Mouse (Mus musculus) limb, embryonic 11.5 days (tissue): Measurements from ENCODE around the gene Tmem203. TPM values are rescaled to one million over a fixed set of nuclear protein-coding genes. Genes with fewer than 3 reads are reported as not detected.

Experiments
- ATAC-seq: fragments of 200-750 bp; cut with Nextera tagmentation; 2 replicates; pipeline ENCODE4 v1.8.0; 2017; ENCODE audit warnings: low read depth; ENCODE audit not compliant: insufficient number of reproducible peaks, low FRiP score, low TSS enrichment
- DNase-seq: peaks from one replicate; pipeline ENCODE4 v3.0.0-alpha.2; 2015; ENCODE audit warnings: low spot score
- H3K27ac ChIP-seq: fragments of 300-500 bp; sonication (generic); replicated peaks from 2 replicates; pipeline ENCODE4 v1.5.1; 2014; ENCODE audit warnings: low read depth, mild to moderate bottlenecking, low read length
- H3K27me3 ChIP-seq: fragments of 300-500 bp; sonication (generic); 2 replicates; pipeline ENCODE4 v1.6.1; 2014; ENCODE audit warnings: mild to moderate bottlenecking, low read length, mixed read lengths; ENCODE audit not compliant: control insufficient read depth, insufficient read depth
- H3K36me3 ChIP-seq: fragments of 300-500 bp; sonication (generic); 2 replicates; pipeline ENCODE4 v1.6.1; 2014; ENCODE audit warnings: mild to moderate bottlenecking, low read length, moderate library complexity, mixed read lengths; ENCODE audit not compliant: control insufficient read depth, insufficient read depth
- H3K4me1 ChIP-seq: fragments of 300-500 bp; sonication (generic); 2 replicates; pipeline ENCODE4 v1.6.1; 2014; ENCODE audit warnings: low read length, mixed read lengths; ENCODE audit not compliant: control insufficient read depth, insufficient read depth
- H3K4me2 ChIP-seq: fragments of 300-500 bp; sonication (generic); 2 replicates; pipeline ENCODE4 v1.6.1; 2014; ENCODE audit warnings: low read depth, mild to moderate bottlenecking, moderate library complexity; ENCODE audit not compliant: severe bottlenecking
- H3K4me3 ChIP-seq: fragments of 300-500 bp; sonication (generic); 2 replicates; pipeline ENCODE4 v1.5.1; 2014; ENCODE audit warnings: low read depth, low read length
- H3K9ac ChIP-seq: fragments of 300-500 bp; sonication (generic); 2 replicates; pipeline ENCODE4 v1.6.1; 2014; ENCODE audit warnings: mild to moderate bottlenecking, low read length
- H3K9me3 ChIP-seq: fragments of 300-500 bp; sonication (generic); 2 replicates; pipeline ENCODE4 v1.6.1; 2016; ENCODE audit warnings: low read length; ENCODE audit not compliant: control insufficient read depth
- WGBS: fragments of 180-500 bp; shearing (Covaris S2); extraction: QIAGEN DNeasy Blood & Tissue Kit; methylation state at CpG from one replicate; pipeline ENCODE4 v1.1.7; 2014; 5-methylcytosine and 5-hydroxymethylcytosine counted together
- polyA plus RNA-seq: library from polyadenylated mRNA; unstranded; fragments of >200 nt; fragmentation: Nextera tagmentation; extraction: Ambion mirVana; gene quantifications from 2 replicates; pipeline ENCODE4 v1.2.1, GENCODE M21; 2014

The Tmem203 gene
- polyA plus RNA-seq, 1 experiment from 2014 or later = 14.6 TPM

GRCm38 (mm10) chr2:25221331-25221772 is 33.9 kb upstream of the Tmem203 start:
- ATAC-seq (no peak), DNase-seq (no peak)
- H3K4me3 ChIP-seq = no peak overlapping the region
- no peak overlapping the region for H3K27ac ChIP-seq
- H3K9ac ChIP-seq = no peak overlapping the region
- no peak overlapping the region for H3K4me2 ChIP-seq
- 69% methylated on average over 5 of the region's 5 CpGs for WGBS
- peaks cover 2% of the 10 kb centered on the region; the same call in 1 of the 2 replicates for H3K36me3 ChIP-seq
- H3K9me3 ChIP-seq = no peaks in the 10 kb centered on the region
- H3K27me3 ChIP-seq = no peaks in the 10 kb centered on the region
- H3K4me1 ChIP-seq = peaks cover 8% of the 10 kb centered on the region

GRCm38 (mm10) chr2:25223681-25224491 is 31.4 kb upstream of the Tmem203 start:
- DNase-seq (peak; percentile 36), ATAC-seq (peak; percentile 16)
- WGBS = 1% methylated on average over 53 of the region's 53 CpGs

GRCm38 (mm10) chr2:25224492-25224765 is 30.8 kb upstream of the Tmem203 start, which contains the start of gene Tubb4b:
Gene Tubb4b (minus strand): TSS chr2:25224702.
- Histone ChIP-seq H3K4me2 (peak within 1 kb of the TSS; percentile 93), H3K9me3 (no peaks in the 10 kb centered on the region), H3K4me1 (peaks cover 8% of the 10 kb centered on the region), H3K9ac (peak within 1 kb of the TSS; percentile 82), H3K27me3 (no peaks in the 10 kb centered on the region), H3K27ac (peak within 1 kb of the TSS; percentile 96), H3K4me3 (peak within 1 kb of the TSS; percentile 85), H3K36me3 (peaks cover 2% of the 10 kb centered on the region; the same call in 1 of the 2 replicates)
- under 1% methylated on average over 17 of the region's 17 CpGs for WGBS
- DNase-seq = no peak
- no peak for ATAC-seq

More at GRCm38 (mm10) chr2:25223681-25224491, 31.4 kb upstream of the Tmem203 start:
- Histone ChIP-seq H3K9me3 (no peaks in the 10 kb centered on the region), H3K4me3 (peak overlapping the region; percentile 85), H3K4me2 (peak overlapping the region; percentile 93), H3K9ac (peak overlapping the region; percentile 82), H3K36me3 (peaks cover 2% of the 10 kb centered on the region; the same call in 1 of the 2 replicates), H3K27ac (peak overlapping the region; percentile 88), H3K27me3 (no peaks in the 10 kb centered on the region), H3K4me1 (peaks cover 8% of the 10 kb centered on the region)

GRCm38 (mm10) chr2:25224766-25225752 is 30.2 kb upstream of the Tmem203 start:
- ATAC-seq (peak; percentile 96), DNase-seq (peak; percentile 97)
- 2% methylated on average over 41 of the region's 41 CpGs for WGBS
- Histone ChIP-seq H3K27me3 (no peaks in the 10 kb centered on the region), H3K4me3 (peak overlapping the region; percentile 85), H3K4me2 (peak overlapping the region; percentile 64), H3K9me3 (no peaks in the 10 kb centered on the region), H3K4me1 (peaks cover 8% of the 10 kb centered on the region), H3K9ac (peak overlapping the region; percentile 65), H3K27ac (peak overlapping the region; percentile 96), H3K36me3 (peaks cover 2% of the 10 kb centered on the region; the same call in 1 of the 2 replicates)

- WGBS = 74% methylated on average over 8 of the region's 8 CpGs
- H3K4me3 ChIP-seq = peak overlapping the region; percentile 85
- H3K27me3 ChIP-seq = no peaks in the 10 kb centered on the region
- H3K36me3 ChIP-seq = peaks cover 2% of the 10 kb centered on the region; the same call in 1 of the 2 replicates
- H3K9ac ChIP-seq = no peak overlapping the region
- H3K27ac ChIP-seq = peak overlapping the region; percentile 96
- no peak for DNase-seq
- no peak for ATAC-seq
- H3K9me3 ChIP-seq = no peaks in the 10 kb centered on the region
- H3K4me1 ChIP-seq = peaks cover 8% of the 10 kb centered on the region
- peak overlapping the region; percentile 64 for H3K4me2 ChIP-seq
These were observed 29.3 kb upstream of the Tmem203 start for GRCm38 (mm10) chr2:25225811-25226379.

- ATAC-seq = no peak
- Histone ChIP-seq H3K4me3 (no peak overlapping the region), H3K9ac (no peak overlapping the region), H3K27me3 (no peaks in the 10 kb centered on the region), H3K4me2 (no peak overlapping the region), H3K27ac (no peak overlapping the region), H3K36me3 (no peaks in the 10 kb centered on the region; the same call in 1 of the 2 replicates), H3K4me1 (peaks cover 8% of the 10 kb centered on the region), H3K9me3 (no peaks in the 10 kb centered on the region)
- WGBS = 76% methylated on average over 5 of the region's 5 CpGs
- no peak for DNase-seq
These were observed 28.4 kb upstream of the Tmem203 start for GRCm38 (mm10) chr2:25226864-25227263.

- no peak overlapping the region for H3K4me2 ChIP-seq
- 89% methylated on average over 4 of the region's 4 CpGs for WGBS
- H3K27ac ChIP-seq = no peak overlapping the region
These were observed 27.8 kb upstream of the Tmem203 start for GRCm38 (mm10) chr2:25227406-25227805.

More at GRCm38 (mm10) chr2:25227406-25227805, 27.8 kb upstream of the Tmem203 start:
- no peak for ATAC-seq
- Histone ChIP-seq H3K9ac (0 out of 2 replicates have a peak overlapping the region, but pooled peaks have one; percentile 7), H3K4me1 (peaks cover 8% of the 10 kb centered on the region), H3K9me3 (no peaks in the 10 kb centered on the region), H3K36me3 (no peaks in the 10 kb centered on the region), H3K27me3 (no peaks in the 10 kb centered on the region), H3K4me3 (no peak overlapping the region)
- no peak for DNase-seq
